Mouse (Mus musculus) layer of hippocampus, postnatal 25 days (tissue): Measurements from ENCODE around the gene Smim24. TPM values are rescaled to one million over a fixed set of nuclear protein-coding genes. Genes with fewer than 3 reads are reported as not detected.
A peak's percentile ranks its signal among the peaks of the same experiment; 100 is the strongest.

Source experiments
- DNase-seq, 2 experiments: peaks; one replicate each; pipeline ENCODE4 v3.0.0; 2022; ENCODE audit warnings: mixed read lengths in 2 of 2, low spot score in 1 of 2; ENCODE audit errors: extremely low spot score in 1 of 2
- total RNA-seq, 2 experiments: library from RNA; stranded (reverse); gene quantifications; 2 replicates each; pipeline ENCODE4 v1.2.3; 2021

Smim24 gene
- total RNA-seq, 2 experiments from 2014 or later = 1.4 to 3.1 TPM

- no peak for DNase-seq
Measured at GRCm38 (mm10) chr10:81365073-81365472, 27.8 kb upstream of the Smim24 start.

DNA sequence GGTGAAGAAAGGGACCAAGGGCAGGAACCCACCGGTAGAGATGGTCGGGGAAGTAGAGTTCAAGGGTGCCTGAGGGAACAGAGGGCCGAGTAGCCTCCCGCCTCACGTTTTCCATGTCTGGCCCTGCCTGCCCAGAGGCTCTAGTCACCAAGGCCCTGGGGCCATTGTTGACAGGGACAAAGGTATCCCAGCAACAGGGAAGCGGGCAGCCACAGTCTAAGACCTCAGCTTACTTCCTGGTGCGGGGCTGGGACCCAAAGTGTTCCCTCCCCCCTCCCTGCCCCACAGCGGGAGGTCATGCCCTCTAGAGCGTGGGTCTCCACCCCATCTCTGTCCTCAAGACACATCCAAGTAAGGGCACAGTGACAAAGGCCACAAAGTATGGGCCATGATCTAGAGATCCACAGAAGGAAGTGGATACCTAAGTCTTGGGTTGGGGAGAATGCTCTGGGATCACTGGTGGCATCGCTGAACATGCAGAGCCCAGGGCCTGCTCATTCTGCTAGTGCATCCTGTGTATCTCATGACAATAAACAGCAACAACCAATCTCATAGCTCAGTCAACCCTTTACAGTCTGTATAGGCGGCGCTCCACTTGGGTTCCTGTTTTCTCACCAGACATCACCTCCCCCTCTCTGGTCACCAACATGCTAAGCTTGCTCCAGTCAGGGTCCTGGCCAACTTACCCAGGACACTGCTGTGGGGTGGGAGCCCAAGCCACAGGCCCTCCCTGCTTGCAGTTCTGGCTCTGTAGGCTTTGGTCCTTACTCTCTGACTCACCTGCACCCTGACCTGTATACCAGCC is 27.0 kb upstream of the Smim24 start, which contains the start of gene 4930404N11Rik:
4930404N11Rik (minus strand) TSS at position 145 of the 805 bp plus-strand sequence.
- DNase-seq = no peak

DNA sequence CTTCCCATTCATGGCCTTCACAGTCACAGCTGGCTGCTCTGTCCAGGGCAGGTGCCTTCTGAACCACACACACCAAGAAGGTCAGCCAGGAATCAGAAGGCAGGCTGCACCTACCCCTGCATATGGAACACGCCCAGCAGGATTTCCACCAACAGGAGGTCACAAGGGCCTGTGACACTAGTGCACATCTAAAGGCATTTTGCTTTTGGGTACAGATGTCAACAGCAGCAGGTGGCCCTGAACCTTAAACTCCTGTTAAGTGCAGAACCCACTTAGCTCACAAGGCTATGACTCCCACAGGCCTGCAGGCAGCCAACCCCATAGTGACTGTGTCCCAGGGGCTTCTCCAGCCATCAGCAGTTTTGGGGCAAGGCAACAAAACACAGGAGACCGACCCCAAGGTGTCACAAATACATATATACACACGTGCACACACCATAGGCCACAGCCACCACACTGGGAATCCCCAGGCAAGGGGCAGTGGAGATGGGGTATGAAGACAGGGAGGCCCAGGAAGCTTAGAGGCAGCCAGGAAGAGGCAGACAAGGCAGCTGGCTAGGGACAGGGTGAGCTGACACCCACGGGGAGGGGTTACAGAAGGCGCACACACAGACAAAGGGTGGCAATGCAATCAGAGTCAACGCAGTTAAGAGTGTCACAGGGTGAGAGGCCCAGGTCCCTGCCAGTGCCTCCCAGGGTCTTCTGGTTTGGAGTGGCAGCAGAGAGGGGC is 26.2 kb upstream of the Smim24 start:
- no peak for DNase-seq

GRCm38 (mm10) chr10:81367207-81367495 is 25.7 kb upstream of the Smim24 start:
- DNase-seq = no peak

GRCm38 (mm10) chr10:81375322-81375721 is 17.5 kb upstream of the Smim24 start:
- DNase-seq = no peak

- no peak for DNase-seq
Measured at GRCm38 (mm10) chr10:81376561-81377361, 16.1 kb upstream of the Smim24 start.

DNA sequence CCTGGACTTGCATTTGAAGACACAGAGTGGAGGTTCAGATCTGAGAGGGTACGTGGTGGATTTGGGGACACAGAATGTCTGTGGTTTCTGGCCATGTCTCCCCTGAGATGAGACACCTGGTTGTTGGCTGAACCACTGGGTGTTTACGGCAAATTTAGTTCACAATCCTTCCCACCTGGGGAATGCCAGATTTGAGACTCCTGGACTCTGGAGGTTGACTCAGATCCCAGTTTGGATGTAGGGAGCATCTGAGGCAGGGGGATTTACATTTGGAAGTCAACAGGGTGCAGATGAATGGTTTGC is 15.5 kb upstream of the Smim24 start:
- DNase-seq = no peak

- no peak for DNase-seq
Measured at GRCm38 (mm10) chr10:81377793-81378552, 14.9 kb upstream of the Smim24 start, which contains the start of gene Fzr1. Gene Fzr1, minus strand, starts transcription at chr10:81378516.

GRCm38 (mm10) chr10:81378553-81379182 is 14.2 kb upstream of the Smim24 start:
- DNase-seq = peak; percentile 99

DNA sequence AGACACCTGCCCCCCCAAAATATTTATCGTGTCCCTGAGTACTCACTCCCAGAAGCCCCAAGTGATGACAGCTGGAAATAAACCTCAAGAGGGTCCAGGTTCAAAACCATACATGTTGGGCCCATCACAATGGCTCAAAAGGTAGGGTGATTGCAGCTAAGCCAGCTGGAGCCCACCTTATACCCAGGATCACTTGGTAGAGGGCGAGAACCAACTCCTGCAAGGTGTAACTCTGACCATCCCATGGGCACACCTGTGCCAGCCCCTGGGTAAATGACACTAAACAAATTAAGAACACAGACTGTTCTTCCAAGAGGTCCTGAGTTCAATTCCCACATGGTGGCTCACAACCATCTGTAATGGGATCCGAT is 13.7 kb upstream of the Smim24 start:
- no peak for DNase-seq

GRCm38 (mm10) chr10:81379809-81380378 is 13.0 kb upstream of the Smim24 start:
- DNase-seq = no peak

- DNase-seq = no peak
Measured at GRCm38 (mm10) chr10:81382039-81382438, 10.8 kb upstream of the Smim24 start.

GRCm38 (mm10) chr10:81383802-81384604 is 8.8 kb upstream of the Smim24 start, which contains the start of the genes Dohh and Gm48551:
Gene Dohh, plus strand, starts transcription at chr10:81384428.
Gene Gm48551, plus strand, starts transcription at chr10:81384466.
- DNase-seq = peak; percentile 94 to 99

- no peak for DNase-seq
Measured at GRCm38 (mm10) chr10:81384605-81384982, 8.3 kb upstream of the Smim24 start.

- no peak for DNase-seq
Measured at GRCm38 (mm10) chr10:81385603-81386306, 7.1 kb upstream of the Smim24 start.

GRCm38 (mm10) chr10:81387716-81388115 is 5.1 kb upstream of the Smim24 start:
- no peak for DNase-seq

DNA sequence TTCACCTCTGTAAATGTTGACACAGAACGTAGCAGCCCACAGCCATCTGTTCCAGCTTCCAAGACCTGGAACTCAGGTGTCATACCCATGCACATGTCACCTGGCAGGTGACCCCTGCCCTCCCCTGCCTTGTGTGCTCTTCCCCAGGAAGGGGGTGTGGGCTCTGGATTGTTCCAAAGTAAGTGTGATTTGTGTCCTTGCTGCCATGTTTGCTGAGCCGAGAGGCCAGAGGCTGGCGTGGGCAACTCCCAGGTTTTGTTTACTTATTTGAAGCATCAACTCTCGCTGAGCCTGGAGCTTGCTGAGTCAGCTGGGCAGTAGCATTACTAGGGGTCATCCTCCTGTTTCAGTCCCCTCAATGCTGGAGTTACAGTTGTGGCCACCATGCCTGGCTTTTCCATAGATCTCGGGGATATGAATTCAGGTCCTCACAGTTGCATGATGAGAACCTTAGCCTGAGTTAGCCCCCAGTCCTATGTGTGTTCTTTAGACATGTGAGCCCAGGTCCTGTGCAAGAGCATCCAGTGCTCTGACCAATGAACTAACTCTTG is 4.3 kb upstream of the Smim24 start, which contains the start of gene Gm48552:
Gm48552 (plus strand) TSS at position 501 of the 551 bp plus-strand sequence.
- no peak for DNase-seq

DNA sequence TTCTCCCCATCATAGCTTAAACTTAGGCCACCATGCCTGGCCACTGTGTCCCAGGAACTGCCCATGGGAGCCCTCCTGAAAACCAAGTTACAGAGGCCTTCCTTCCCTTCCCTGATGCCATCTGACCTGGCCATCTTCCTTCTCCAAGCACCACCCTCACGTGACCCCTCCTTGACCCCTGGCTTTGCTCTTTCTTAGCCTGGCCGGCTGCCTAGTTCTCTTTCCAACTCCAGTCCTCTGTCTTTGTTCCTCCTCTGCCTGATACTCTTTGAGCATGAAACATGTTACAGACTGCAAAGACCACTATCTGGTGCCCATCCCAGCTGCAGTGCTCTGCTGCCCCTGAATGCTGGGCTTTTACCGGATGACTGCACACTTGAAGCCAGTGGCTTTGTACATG is 3.5 kb upstream of the Smim24 start:
- no peak for DNase-seq
